Mouse (Mus musculus): ENCODE measurements around the gene BC034090. TPM values are rescaled to one million over a fixed set of nuclear protein-coding genes. Genes with fewer than 3 reads are reported as not detected.

Gene BC034090
- polyA plus RNA-seq, 1 experiment from 2014 or later, result 0.33 TPM

- ATAC-seq (ENCODE audit: low read depth), result no peak
- Histone ChIP-seq H3K27ac (ENCODE audit: low read length) (no peak overlapping the region), H3K4me2 (ENCODE audit: low read depth, low read length) (no peak overlapping the region), H3K4me3 (ENCODE audit: low read depth, low read length) (no peak overlapping the region), H3K9ac (ENCODE audit: low read depth, low read length) (no peak overlapping the region), H3K27me3 (ENCODE audit: control insufficient read depth, insufficient read depth, low read depth, low read length) (no peaks in the 10 kb centered on the region), H3K9me3 (replicated peaks; ENCODE audit: control insufficient read depth, low read length) (no peaks in the 10 kb centered on the region), H3K4me1 (ENCODE audit: control insufficient read depth, low read depth, low read length) (peaks cover 1% of the 10 kb centered on the region), H3K36me3 (ENCODE audit: control insufficient read depth, insufficient read depth) (no peaks in the 10 kb centered on the region)
- 61% methylated on average over 19 of the region's 19 CpGs for WGBS (ENCODE audit: insufficient replicate concordance)
Observed at GRCm38 (mm10) chr1:155205822-155206660, 38.2 kb downstream of the BC034090 start.

GRCm38 (mm10) chr1:155205311-155205710 is 38.9 kb downstream of the BC034090 start:
- no peak for ATAC-seq (ENCODE audit: low read depth)
- no peak overlapping the region for H3K27ac ChIP-seq (ENCODE audit: low read length)

DNA sequence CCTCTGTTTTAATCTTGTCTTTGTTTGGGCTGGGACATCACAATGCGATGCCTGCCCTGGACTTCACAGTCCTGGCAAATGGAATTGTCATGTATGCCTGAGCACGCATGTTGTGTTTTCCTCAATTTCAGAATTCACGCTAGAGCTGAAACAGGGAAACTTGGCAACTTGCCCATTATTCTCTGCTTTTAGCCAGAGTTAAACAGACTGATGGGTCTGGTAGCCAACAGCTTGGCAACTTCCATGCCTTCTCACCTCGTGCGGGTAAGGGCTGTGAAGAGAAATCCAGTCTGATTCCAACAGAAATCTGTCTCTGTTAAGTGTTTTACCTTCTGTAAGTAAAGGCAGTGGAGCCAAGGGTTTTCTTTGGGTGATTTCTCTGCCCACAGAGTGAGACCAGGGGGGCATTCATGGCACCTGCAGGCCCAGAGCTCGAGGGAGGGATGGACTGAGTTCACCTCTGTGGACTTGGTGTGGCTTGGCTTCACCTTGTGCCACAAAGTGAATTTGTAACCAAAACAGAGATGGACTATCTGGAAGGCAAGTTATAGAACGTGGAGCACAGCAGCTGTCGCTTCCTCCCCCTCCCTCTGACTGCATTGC is 39.6 kb downstream of the BC034090 start:
- peaks cover 5% of the 10 kb centered on the region for H3K4me1 ChIP-seq (ENCODE audit: control insufficient read depth, low read depth, low read length)
- H3K9ac ChIP-seq (ENCODE audit: low read depth, low read length), result no peak overlapping the region
- no peaks in the 10 kb centered on the region for H3K36me3 ChIP-seq (ENCODE audit: control insufficient read depth, insufficient read depth)
- no peaks in the 10 kb centered on the region for H3K9me3 ChIP-seq (replicated peaks; ENCODE audit: control insufficient read depth, low read length)
- no peak overlapping the region for H3K4me2 ChIP-seq (ENCODE audit: low read depth, low read length)
- no peak for ATAC-seq (ENCODE audit: low read depth)
- WGBS (ENCODE audit: insufficient replicate concordance), result 68% methylated on average over 8 of the region's 8 CpGs
- H3K4me3 ChIP-seq (ENCODE audit: low read depth, low read length), result no peak overlapping the region
- no peaks in the 10 kb centered on the region for H3K27me3 ChIP-seq (ENCODE audit: control insufficient read depth, insufficient read depth, low read depth, low read length)
- H3K27ac ChIP-seq (ENCODE audit: low read length), result no peak overlapping the region

More at GRCm38 (mm10) chr1:155205311-155205710, 38.9 kb downstream of the BC034090 start:
- 47% methylated on average over 7 of the region's 7 CpGs for whole genome bisulfite sequencing (ENCODE audit: insufficient replicate concordance)
- H3K4me2 ChIP-seq (ENCODE audit: low read depth, low read length), result no peak overlapping the region
- H3K4me1 ChIP-seq (ENCODE audit: control insufficient read depth, low read depth, low read length), result peaks cover 5% of the 10 kb centered on the region
- no peaks in the 10 kb centered on the region for H3K27me3 ChIP-seq (ENCODE audit: control insufficient read depth, insufficient read depth, low read depth, low read length)
- no peaks in the 10 kb centered on the region for H3K9me3 ChIP-seq (replicated peaks; ENCODE audit: control insufficient read depth, low read length)
- H3K36me3 ChIP-seq (ENCODE audit: control insufficient read depth, insufficient read depth), result no peaks in the 10 kb centered on the region
- H3K9ac ChIP-seq (ENCODE audit: low read depth, low read length), result no peak overlapping the region
- no peak overlapping the region for H3K4me3 ChIP-seq (ENCODE audit: low read depth, low read length)

DNA sequence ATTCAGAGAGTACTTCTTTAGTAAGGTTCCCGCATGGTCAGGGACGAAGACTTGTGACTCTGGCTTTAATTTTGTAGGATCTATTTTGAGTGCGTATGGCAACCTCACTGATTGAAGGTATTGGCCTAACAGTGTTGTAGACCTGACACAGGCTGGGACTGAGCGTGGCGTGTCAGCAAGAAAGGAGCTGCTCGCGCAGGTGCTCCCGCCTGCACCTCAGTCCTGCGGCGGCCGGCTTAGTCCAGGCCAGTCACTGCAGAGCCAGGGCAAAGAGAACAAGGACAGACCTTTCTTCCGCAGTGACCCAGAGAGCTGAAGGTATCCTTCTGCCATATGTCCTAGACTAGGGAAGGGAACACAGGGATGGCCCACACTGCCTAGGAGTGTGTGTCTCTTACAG is 40.3 kb downstream of the BC034090 start:
- Histone ChIP-seq H3K36me3 (ENCODE audit: control insufficient read depth, insufficient read depth) (no peaks in the 10 kb centered on the region), H3K9me3 (replicated peaks; ENCODE audit: control insufficient read depth, low read length) (no peaks in the 10 kb centered on the region), H3K27me3 (ENCODE audit: control insufficient read depth, insufficient read depth, low read depth, low read length) (no peaks in the 10 kb centered on the region), H3K9ac (ENCODE audit: low read depth, low read length) (no peak overlapping the region), H3K4me3 (ENCODE audit: low read depth, low read length) (no peak overlapping the region), H3K4me1 (ENCODE audit: control insufficient read depth, low read depth, low read length) (peaks cover 5% of the 10 kb centered on the region), H3K4me2 (ENCODE audit: low read depth, low read length) (no peak overlapping the region), H3K27ac (ENCODE audit: low read length) (no peak overlapping the region)
- WGBS (ENCODE audit: insufficient replicate concordance), result 89% methylated on average over 12 of the region's 12 CpGs
- ATAC-seq (ENCODE audit: low read depth), result no peak

DNA sequence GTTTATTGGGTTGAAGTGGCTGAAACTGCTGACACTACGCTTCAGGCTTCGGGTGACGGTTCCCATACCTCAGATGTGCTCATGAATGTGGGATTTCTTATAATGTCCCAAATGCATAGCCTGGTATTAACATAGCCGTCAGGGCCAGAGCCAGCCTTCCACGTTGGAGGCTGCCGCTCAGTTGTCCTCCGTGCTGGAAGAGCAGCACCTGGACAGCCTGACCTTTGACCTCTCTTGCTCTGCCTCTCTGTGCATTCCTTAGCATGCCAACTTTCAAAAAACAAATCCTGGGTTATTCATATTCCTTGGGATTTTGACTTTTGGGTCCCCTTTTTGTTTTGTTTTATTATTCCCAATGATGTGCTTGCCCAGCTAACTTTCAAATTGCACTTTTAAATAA is 41.1 kb downstream of the BC034090 start:
- Histone ChIP-seq H3K36me3 (ENCODE audit: control insufficient read depth, insufficient read depth) (no peaks in the 10 kb centered on the region), H3K27me3 (ENCODE audit: control insufficient read depth, insufficient read depth, low read depth, low read length) (no peaks in the 10 kb centered on the region), H3K9ac (ENCODE audit: low read depth, low read length) (no peak overlapping the region), H3K4me3 (ENCODE audit: low read depth, low read length) (no peak overlapping the region), H3K4me2 (ENCODE audit: low read depth, low read length) (no peak overlapping the region), H3K4me1 (ENCODE audit: control insufficient read depth, low read depth, low read length) (peaks cover 5% of the 10 kb centered on the region), H3K9me3 (replicated peaks; ENCODE audit: control insufficient read depth, low read length) (no peaks in the 10 kb centered on the region), H3K27ac (ENCODE audit: low read length) (no peak overlapping the region)
- WGBS (ENCODE audit: insufficient replicate concordance), result 70% methylated on average over 7 of the region's 7 CpGs
- ATAC-seq (ENCODE audit: low read depth), result no peak

DNA sequence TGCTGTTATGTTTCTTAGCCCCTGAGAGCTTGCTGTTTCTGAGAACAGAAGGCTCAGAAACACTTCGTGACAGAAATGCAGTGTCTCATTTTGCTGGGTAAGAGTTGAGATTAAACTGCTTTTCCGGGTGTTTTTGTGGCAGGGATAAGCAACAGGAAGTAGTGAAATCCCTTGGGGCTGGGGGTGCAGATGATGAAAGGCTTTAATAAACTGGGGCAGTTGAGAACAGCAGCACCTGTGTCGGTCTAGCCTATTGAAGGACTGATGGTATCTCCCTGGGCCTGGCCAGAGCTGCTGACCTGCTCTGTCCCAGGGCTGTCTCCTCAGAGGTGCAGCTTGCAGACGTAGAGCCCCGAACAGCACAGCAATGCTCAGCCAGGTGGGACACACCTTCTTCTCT is 41.8 kb downstream of the BC034090 start:
- 71% methylated on average over 5 of the region's 5 CpGs for WGBS (ENCODE audit: insufficient replicate concordance)

GRCm38 (mm10) chr1:155201914-155202313 is 42.3 kb downstream of the BC034090 start:
- 73% methylated on average over 17 of the region's 17 CpGs for WGBS (ENCODE audit: insufficient replicate concordance)
- ATAC-seq (ENCODE audit: low read depth), result peak; percentile 35; the same call in 1 of the 2 replicates

More for the DNA sequence above, 41.8 kb downstream of the BC034090 start:
- Histone ChIP-seq H3K9me3 (replicated peaks; ENCODE audit: control insufficient read depth, low read length) (no peaks in the 10 kb centered on the region), H3K9ac (ENCODE audit: low read depth, low read length) (no peak overlapping the region), H3K4me3 (ENCODE audit: low read depth, low read length) (no peak overlapping the region), H3K27ac (ENCODE audit: low read length) (no peak overlapping the region), H3K4me1 (ENCODE audit: control insufficient read depth, low read depth, low read length) (peaks cover 5% of the 10 kb centered on the region), H3K36me3 (ENCODE audit: control insufficient read depth, insufficient read depth) (no peaks in the 10 kb centered on the region), H3K27me3 (ENCODE audit: control insufficient read depth, insufficient read depth, low read depth, low read length) (no peaks in the 10 kb centered on the region), H3K4me2 (ENCODE audit: low read depth, low read length) (no peak overlapping the region)
- no peak for ATAC-seq (ENCODE audit: low read depth)

DNA sequence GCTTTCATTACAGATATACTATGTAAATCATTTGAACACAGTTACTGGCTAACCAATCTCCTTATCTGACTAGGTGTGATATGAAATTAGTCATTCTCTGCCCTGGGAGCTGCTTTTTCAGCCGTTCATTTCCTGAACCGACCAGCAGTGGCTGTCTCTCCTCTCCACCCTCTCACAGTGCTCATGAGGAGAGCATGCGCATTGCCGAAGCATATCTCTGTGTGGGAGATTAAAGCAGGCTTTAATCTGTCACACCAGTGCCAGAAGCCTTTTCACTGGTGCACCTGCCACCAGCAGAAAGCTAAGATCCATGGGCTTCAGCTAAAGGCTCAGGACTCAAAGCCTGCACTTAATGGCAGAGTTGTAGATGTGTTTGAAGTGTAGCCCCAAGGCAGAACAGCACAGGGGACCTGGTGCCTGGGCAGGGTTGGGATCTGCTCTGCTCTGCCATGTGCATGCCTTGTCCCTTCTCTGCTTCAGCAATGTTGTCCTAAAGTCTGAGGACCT is 42.8 kb downstream of the BC034090 start:
- H3K27me3 ChIP-seq (ENCODE audit: control insufficient read depth, insufficient read depth, low read depth, low read length), result no peaks in the 10 kb centered on the region
- no peak overlapping the region for H3K4me2 ChIP-seq (ENCODE audit: low read depth, low read length)
- peaks cover 5% of the 10 kb centered on the region for H3K4me1 ChIP-seq (ENCODE audit: control insufficient read depth, low read depth, low read length)
- no peak overlapping the region for H3K27ac ChIP-seq (ENCODE audit: low read length)
- H3K9ac ChIP-seq (ENCODE audit: low read depth, low read length), result no peak overlapping the region
- H3K4me3 ChIP-seq (ENCODE audit: low read depth, low read length), result no peak overlapping the region
- 33% methylated on average over 4 of the region's 4 CpGs for WGBS (ENCODE audit: insufficient replicate concordance)
- H3K36me3 ChIP-seq (ENCODE audit: control insufficient read depth, insufficient read depth), result no peaks in the 10 kb centered on the region
- H3K9me3 ChIP-seq (replicated peaks; ENCODE audit: control insufficient read depth, low read length), result no peaks in the 10 kb centered on the region
- ATAC-seq (ENCODE audit: low read depth), result no peak

More at GRCm38 (mm10) chr1:155201914-155202313, 42.3 kb downstream of the BC034090 start:
- H3K9me3 ChIP-seq (replicated peaks; ENCODE audit: control insufficient read depth, low read length), result no peaks in the 10 kb centered on the region
- peaks cover 5% of the 10 kb centered on the region for H3K4me1 ChIP-seq (ENCODE audit: control insufficient read depth, low read depth, low read length)
- H3K36me3 ChIP-seq (ENCODE audit: control insufficient read depth, insufficient read depth), result no peaks in the 10 kb centered on the region
- no peak overlapping the region for H3K9ac ChIP-seq (ENCODE audit: low read depth, low read length)
- H3K4me3 ChIP-seq (ENCODE audit: low read depth, low read length), result no peak overlapping the region
- H3K4me2 ChIP-seq (ENCODE audit: low read depth, low read length), result no peak overlapping the region
- no peaks in the 10 kb centered on the region for H3K27me3 ChIP-seq (ENCODE audit: control insufficient read depth, insufficient read depth, low read depth, low read length)
- no peak overlapping the region for H3K27ac ChIP-seq (ENCODE audit: low read length)

DNA sequence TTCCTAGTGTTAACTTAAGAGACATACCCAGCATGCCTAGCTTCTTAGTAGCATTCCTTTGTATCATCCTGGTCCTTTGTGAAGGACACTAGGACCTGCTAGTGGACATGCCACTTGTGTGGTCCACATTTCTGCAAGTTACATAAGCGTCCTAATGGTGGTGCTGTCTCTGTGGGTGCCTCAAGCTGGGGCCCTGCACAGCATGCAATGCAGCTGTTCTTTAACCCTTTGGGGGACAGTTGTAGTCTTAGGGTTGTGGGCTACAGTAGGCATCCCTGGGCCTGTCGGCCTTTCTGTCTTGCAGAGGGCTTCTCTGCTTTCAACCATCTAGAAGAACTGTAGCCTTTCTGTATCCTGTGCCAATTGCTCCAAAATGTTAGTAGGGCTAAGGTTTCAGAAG is 43.3 kb downstream of the BC034090 start:
- H3K4me2 ChIP-seq (ENCODE audit: low read depth, low read length), result no peak overlapping the region
- no peaks in the 10 kb centered on the region for H3K9me3 ChIP-seq (replicated peaks; ENCODE audit: control insufficient read depth, low read length)
- no peak overlapping the region for H3K27ac ChIP-seq (ENCODE audit: low read length)
- H3K4me1 ChIP-seq (ENCODE audit: control insufficient read depth, low read depth, low read length), result peaks cover 5% of the 10 kb centered on the region
- WGBS (ENCODE audit: insufficient replicate concordance), result 42% methylated on average over 2 of the region's 2 CpGs
- no peak for ATAC-seq (ENCODE audit: low read depth)
- no peak overlapping the region for H3K4me3 ChIP-seq (ENCODE audit: low read depth, low read length)
- no peaks in the 10 kb centered on the region for H3K36me3 ChIP-seq (ENCODE audit: control insufficient read depth, insufficient read depth)
- no peaks in the 10 kb centered on the region for H3K27me3 ChIP-seq (ENCODE audit: control insufficient read depth, insufficient read depth, low read depth, low read length)
- H3K9ac ChIP-seq (ENCODE audit: low read depth, low read length), result no peak overlapping the region

All from liver, embryonic 16.5 days (tissue).